Mouse (Mus musculus): ENCODE measurements around the gene Cacybp. TPM values are rescaled to one million over a fixed set of nuclear protein-coding genes. Genes with fewer than 3 reads are reported as not detected.

Gene Cacybp
- polyA plus RNA-seq, 1 experiment from 2014 or later, result 148 TPM

- H3K27me3 ChIP-seq (ENCODE audit: control insufficient read depth, insufficient read depth, low read length), result no peaks in the 10 kb centered on the region
- peaks cover 0 to 11% of the 10 kb centered on the region in 2 experiments; a peak in 2 of 4 replicates for H3K4me1 ChIP-seq (ENCODE audit: control insufficient read depth in 2 of 2, insufficient read depth in 2 of 2, low read length in 2 of 2)
- H3K9ac ChIP-seq (ENCODE audit: low read length), result peak within 1 kb of the TSS; percentile 94
- peaks cover 27% of the 10 kb centered on the region for H3K36me3 ChIP-seq (ENCODE audit: control insufficient read depth, insufficient read depth, low read length)
- H3K4me3 ChIP-seq (ENCODE audit: control insufficient read depth in 1 of 2, insufficient read depth in 1 of 2, low read depth in 1 of 2, low read length in 2 of 2), result peak within 1 kb of the TSS; percentile 72 to 97
- peak within 1 kb of the TSS; percentile 92 for H3K4me2 ChIP-seq (ENCODE audit: low read length)
- WGBS, result 7% methylated on average over 31 of the region's 31 CpGs
- peak; percentile 100 for ATAC-seq (ENCODE audit: insufficient number of reproducible peaks, insufficient read depth, low FRiP score, low read depth)
- H3K27ac ChIP-seq (replicated peaks in 1 of 2; ENCODE audit: control insufficient read depth in 1 of 2, insufficient read depth in 1 of 2, low read depth in 2 of 2, low read length in 2 of 2), result peak within 1 kb of the TSS; percentile 87 to 88
- no peaks in the 10 kb centered on the region for H3K9me3 ChIP-seq (ENCODE audit: control insufficient read depth, low read length)
Observed at GRCm38 (mm10) chr1:160194529-160195336, 17.9 kb downstream of the Cacybp start, which contains the start of gene Mrps14. Mrps14 (plus strand) TSS chr1:160195215.

- H3K4me1 ChIP-seq (ENCODE audit: control insufficient read depth in 2 of 2, insufficient read depth in 2 of 2, low read length in 2 of 2), result no peaks in the 10 kb centered on the region
- no peaks in the 10 kb centered on the region for H3K27me3 ChIP-seq (ENCODE audit: control insufficient read depth, insufficient read depth, low read length)
- whole genome bisulfite sequencing, result 18% methylated on average over 5 of the region's 5 CpGs
- H3K9ac ChIP-seq (ENCODE audit: low read length), result no peak overlapping the region
- H3K4me2 ChIP-seq (ENCODE audit: low read length), result peak overlapping the region; percentile 14; the same call in 1 of the 2 replicates
- no peak overlapping the region for H3K27ac ChIP-seq (replicated peaks in 1 of 2; ENCODE audit: control insufficient read depth in 1 of 2, insufficient read depth in 1 of 2, low read depth in 2 of 2, low read length in 2 of 2)
- H3K9me3 ChIP-seq (ENCODE audit: control insufficient read depth, low read length), result no peaks in the 10 kb centered on the region
- no peaks in the 10 kb centered on the region for H3K36me3 ChIP-seq (ENCODE audit: control insufficient read depth, insufficient read depth, low read length)
- no peak overlapping the region for H3K4me3 ChIP-seq (ENCODE audit: control insufficient read depth in 1 of 2, insufficient read depth in 1 of 2, low read depth in 1 of 2, low read length in 2 of 2)
- ATAC-seq (ENCODE audit: insufficient number of reproducible peaks, insufficient read depth, low FRiP score, low read depth), result no peak
Observed at GRCm38 (mm10) chr1:160184506-160184905, 28.2 kb downstream of the Cacybp start.

GRCm38 (mm10) chr1:160181216-160181615, 31.5 kb downstream of the Cacybp start:
- H3K4me1 ChIP-seq (ENCODE audit: control insufficient read depth in 2 of 2, insufficient read depth in 2 of 2, low read length in 2 of 2), result no peaks in the 10 kb centered on the region

GRCm38 (mm10) chr1:160176903-160177302, 35.8 kb downstream of the Cacybp start:
- H3K27ac ChIP-seq (replicated peaks in 1 of 2; ENCODE audit: control insufficient read depth in 1 of 2, insufficient read depth in 1 of 2, low read depth in 2 of 2, low read length in 2 of 2), result no peak overlapping the region
- no peak overlapping the region for H3K4me3 ChIP-seq (ENCODE audit: control insufficient read depth in 1 of 2, insufficient read depth in 1 of 2, low read depth in 1 of 2, low read length in 2 of 2)
- no peak for ATAC-seq (ENCODE audit: insufficient number of reproducible peaks, insufficient read depth, low FRiP score, low read depth)
- H3K9ac ChIP-seq (ENCODE audit: low read length), result no peak overlapping the region
- H3K9me3 ChIP-seq (ENCODE audit: control insufficient read depth, low read length), result no peaks in the 10 kb centered on the region
- WGBS, result 80% methylated on average over 8 of the region's 8 CpGs
- H3K4me2 ChIP-seq (ENCODE audit: low read length), result no peak overlapping the region
- H3K27me3 ChIP-seq (ENCODE audit: control insufficient read depth, insufficient read depth, low read length), result no peaks in the 10 kb centered on the region
- H3K4me1 ChIP-seq (ENCODE audit: control insufficient read depth in 2 of 2, insufficient read depth in 2 of 2, low read length in 2 of 2), result no peaks in the 10 kb centered on the region
- no peaks in the 10 kb centered on the region for H3K36me3 ChIP-seq (ENCODE audit: control insufficient read depth, insufficient read depth, low read length)

More at GRCm38 (mm10) chr1:160181216-160181615, 31.5 kb downstream of the Cacybp start:
- Histone ChIP-seq H3K9ac (ENCODE audit: low read length) (no peak overlapping the region), H3K27me3 (ENCODE audit: control insufficient read depth, insufficient read depth, low read length) (no peaks in the 10 kb centered on the region), H3K4me2 (ENCODE audit: low read length) (no peak overlapping the region), H3K9me3 (ENCODE audit: control insufficient read depth, low read length) (no peaks in the 10 kb centered on the region), H3K4me3 (ENCODE audit: control insufficient read depth in 1 of 2, insufficient read depth in 1 of 2, low read depth in 1 of 2, low read length in 2 of 2) (no peak overlapping the region), H3K27ac (replicated peaks in 1 of 2; ENCODE audit: control insufficient read depth in 1 of 2, insufficient read depth in 1 of 2, low read depth in 2 of 2, low read length in 2 of 2) (no peak overlapping the region), H3K36me3 (ENCODE audit: control insufficient read depth, insufficient read depth, low read length) (no peaks in the 10 kb centered on the region)
- no peak for ATAC-seq (ENCODE audit: insufficient number of reproducible peaks, insufficient read depth, low FRiP score, low read depth)
- WGBS, result 71% methylated on average over 4 of the region's 4 CpGs

- Histone ChIP-seq H3K4me2 (ENCODE audit: low read length) (no peak overlapping the region), H3K4me3 (ENCODE audit: control insufficient read depth in 1 of 2, insufficient read depth in 1 of 2, low read depth in 1 of 2, low read length in 2 of 2) (no peak overlapping the region), H3K9ac (ENCODE audit: low read length) (no peak overlapping the region), H3K9me3 (ENCODE audit: control insufficient read depth, low read length) (no peaks in the 10 kb centered on the region), H3K36me3 (ENCODE audit: control insufficient read depth, insufficient read depth, low read length) (no peaks in the 10 kb centered on the region), H3K27me3 (ENCODE audit: control insufficient read depth, insufficient read depth, low read length) (no peaks in the 10 kb centered on the region), H3K27ac (replicated peaks in 1 of 2; ENCODE audit: control insufficient read depth in 1 of 2, insufficient read depth in 1 of 2, low read depth in 2 of 2, low read length in 2 of 2) (no peak overlapping the region), H3K4me1 (ENCODE audit: control insufficient read depth in 2 of 2, insufficient read depth in 2 of 2, low read length in 2 of 2) (no peaks in the 10 kb centered on the region)
- whole genome bisulfite sequencing, result 77% methylated on average over 3 of the region's 5 CpGs
- ATAC-seq (ENCODE audit: insufficient number of reproducible peaks, insufficient read depth, low FRiP score, low read depth), result no peak
Observed at GRCm38 (mm10) chr1:160166600-160166999, 46.1 kb downstream of the Cacybp start.

- no peaks in the 10 kb centered on the region for H3K9me3 ChIP-seq (ENCODE audit: control insufficient read depth, low read length)
- H3K4me3 ChIP-seq (ENCODE audit: control insufficient read depth in 1 of 2, insufficient read depth in 1 of 2, low read depth in 1 of 2, low read length in 2 of 2), result no peak overlapping the region
- no peaks in the 10 kb centered on the region for H3K27me3 ChIP-seq (ENCODE audit: control insufficient read depth, insufficient read depth, low read length)
- no peak overlapping the region for H3K4me2 ChIP-seq (ENCODE audit: low read length)
- no peaks in the 10 kb centered on the region for H3K36me3 ChIP-seq (ENCODE audit: control insufficient read depth, insufficient read depth, low read length)
- WGBS, result 96% methylated on average over 2 of the region's 2 CpGs
- H3K4me1 ChIP-seq (ENCODE audit: control insufficient read depth in 2 of 2, insufficient read depth in 2 of 2, low read length in 2 of 2), result no peaks in the 10 kb centered on the region; a peak in 1 of 4 replicates
- no peak overlapping the region for H3K27ac ChIP-seq (replicated peaks in 1 of 2; ENCODE audit: control insufficient read depth in 1 of 2, insufficient read depth in 1 of 2, low read depth in 2 of 2, low read length in 2 of 2)
- no peak for ATAC-seq (ENCODE audit: insufficient number of reproducible peaks, insufficient read depth, low FRiP score, low read depth)
- H3K9ac ChIP-seq (ENCODE audit: low read length), result no peak overlapping the region
Observed at GRCm38 (mm10) chr1:160158190-160158589, 54.5 kb downstream of the Cacybp start.

- WGBS, result 43% methylated on average over 8 of the region's 8 CpGs
- no peak for ATAC-seq (ENCODE audit: insufficient number of reproducible peaks, insufficient read depth, low FRiP score, low read depth)
- no peaks in the 10 kb centered on the region for H3K9me3 ChIP-seq (ENCODE audit: control insufficient read depth, low read length)
- no peaks in the 10 kb centered on the region; a peak in 1 of 4 replicates for H3K4me1 ChIP-seq (ENCODE audit: control insufficient read depth in 2 of 2, insufficient read depth in 2 of 2, low read length in 2 of 2)
- no peak within 1 kb of the TSS for H3K27ac ChIP-seq (replicated peaks in 1 of 2; ENCODE audit: control insufficient read depth in 1 of 2, insufficient read depth in 1 of 2, low read depth in 2 of 2, low read length in 2 of 2)
- no peak within 1 kb of the TSS for H3K9ac ChIP-seq (ENCODE audit: low read length)
- no peak within 1 kb of the TSS for H3K4me2 ChIP-seq (ENCODE audit: low read length)
- H3K4me3 ChIP-seq (ENCODE audit: control insufficient read depth in 1 of 2, insufficient read depth in 1 of 2, low read depth in 1 of 2, low read length in 2 of 2), result no peak within 1 kb of the TSS
- H3K36me3 ChIP-seq (ENCODE audit: control insufficient read depth, insufficient read depth, low read length), result no peaks in the 10 kb centered on the region
- H3K27me3 ChIP-seq (ENCODE audit: control insufficient read depth, insufficient read depth, low read length), result no peaks in the 10 kb centered on the region
Observed at GRCm38 (mm10) chr1:160153480-160153879, 59.2 kb downstream of the Cacybp start, which contains the start of gene Tnn. Tnn (minus strand) TSS chr1:160153580.

Data from heart, embryonic 14.5 days (tissue).